Mouse (Mus musculus) T-cell, adult 66 days (primary cell): ENCODE measurements around the gene Slco1b2. TPM values are rescaled to one million over a fixed set of nuclear protein-coding genes. Genes with fewer than 3 reads are reported as not detected.

ENCODE experiments used
- total RNA-seq, 2 experiments: library from RNA; stranded (reverse); gene quantifications; 3 replicates in 1 of 2; 4 replicates in 1 of 2; pipeline ENCODE4 v1.2.4; 2023

Gene Slco1b2
- total RNA-seq = not detected

GRCm38 (mm10) chr6:141629291-141629690 lies at the start of gene Slco1b2:
Gene Slco1b2, plus strand, starts transcription at chr6:141629518.

Other genes starting within 250 kb of the Slco1b2 start
- gene Slco1c1, start 105.2 kb upstream of the Slco1b2 start, total RNA-seq = not detected
- gene Gm5724, start 144.3 kb downstream of the Slco1b2 start, total RNA-seq = not detected
- gene Slco1a4, start 226.7 kb downstream of the Slco1b2 start, total RNA-seq = not detected